Mouse (Mus musculus): ENCODE measurements around the gene Cnr2.
A peak's percentile ranks its signal among the peaks of the same experiment; 100 is the strongest.

GRCm38 (mm10) chr4:135969070-135969750 lies 74.0 kb downstream of the Cnr2 start:
- TF ChIP-seq CTCF (IDR thresholded peaks at IDR 0.05; ENCODE audit: insufficient read depth, low read depth, low read length) (no peak), POLR2A (IDR thresholded peaks at IDR 0.05; ENCODE audit: insufficient read depth, low read depth, low read length) (0 out of 2 replicates have a peak, but pooled peaks have one; percentile 18)

Measured in olfactory bulb, adult 2 months (tissue).